Mouse (Mus musculus) erythroid progenitor cell, adult 5-6 weeks (primary cell): ENCODE data around the gene Zfyve1. TPM values are rescaled to one million over a fixed set of nuclear protein-coding genes. Genes with fewer than 3 reads are reported as not detected.

Experiments
- ATAC-seq: replicated peaks from 2 replicates; pipeline ENCODE4 v1.8.0; 2016; ENCODE audit warnings: moderate number of reproducible peaks, mild to moderate bottlenecking, moderate TSS enrichment, inconsistent platforms; ENCODE audit not compliant: poor library complexity, low FRiP score, severe bottlenecking
- total RNA-seq, 2 experiments: library from RNA; stranded (forward) in 1 of 2; stranded (reverse) in 1 of 2; fragments of 150-400 nt in 1 of 2; fragments of 186-747, 209-891 nt in 1 of 2; gene quantifications; 2 replicates each; pipeline versions ENCODE4 v1.2.3 to v1.2.4; 2015 to 2017; ENCODE audit warnings: low replicate concordance in 2 of 2

Gene Zfyve1
- total RNA-seq, 2 experiments from 2014 or later = 13.0 to 42.1 TPM

DNA sequence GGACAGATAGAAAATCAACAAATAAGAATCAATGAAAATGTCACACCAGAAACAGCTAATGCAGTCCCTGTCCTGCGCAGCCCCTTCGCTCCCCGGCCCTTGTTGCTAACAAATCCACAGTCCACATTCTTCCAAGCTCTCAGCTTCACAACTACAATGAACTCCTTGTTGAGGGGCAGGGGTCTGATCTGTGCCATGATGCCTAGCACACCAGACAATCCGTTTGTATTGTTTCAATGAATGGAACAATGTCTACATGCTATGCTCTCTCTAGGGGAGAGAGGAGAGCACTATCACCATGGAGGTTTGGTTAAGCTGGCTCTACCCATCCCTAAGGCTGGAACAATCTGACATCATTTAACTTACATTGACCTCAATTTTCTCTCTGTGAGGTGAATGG lies 14.3 kb downstream of the Zfyve1 start:
- ATAC-seq = no peak

DNA sequence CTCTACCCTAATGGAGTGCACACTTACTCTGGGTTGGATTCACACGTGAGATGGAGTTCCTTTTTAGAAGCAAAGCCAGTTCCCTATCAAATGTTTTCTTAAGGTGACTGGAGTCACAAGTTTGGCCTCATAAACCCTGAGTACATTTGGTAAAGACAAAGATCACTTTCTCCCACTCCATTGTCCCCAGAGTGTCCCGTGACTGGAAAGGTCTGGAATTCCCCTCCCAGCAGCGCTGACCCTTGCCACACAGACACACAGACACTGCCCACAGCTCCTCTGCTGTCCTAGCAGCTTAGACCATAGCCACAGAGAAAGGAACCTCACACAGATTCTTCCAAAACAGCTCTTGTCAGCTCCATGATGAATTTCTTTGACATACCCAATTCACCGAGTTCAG lies 14.9 kb downstream of the Zfyve1 start:
- no peak for ATAC-seq

DNA sequence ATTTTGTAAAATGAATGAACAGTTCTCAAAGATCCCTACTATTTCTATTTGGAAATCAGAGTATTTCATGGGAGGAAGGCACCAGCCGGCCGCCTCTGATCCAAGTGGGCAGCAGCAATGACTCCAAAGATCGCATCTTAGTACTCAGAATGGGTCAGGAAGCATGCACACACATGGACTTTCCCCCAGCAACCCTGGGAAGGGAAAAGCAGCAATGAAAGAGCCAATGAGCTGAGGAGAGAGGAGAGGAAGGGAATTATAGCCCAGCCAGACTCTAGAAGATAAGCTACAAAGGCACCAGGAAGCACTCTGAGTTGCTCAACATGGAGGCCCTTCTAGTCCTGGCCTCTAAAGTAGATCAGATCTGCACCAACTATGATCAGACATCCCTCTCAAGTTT lies 16.7 kb downstream of the Zfyve1 start:
- no peak for ATAC-seq

DNA sequence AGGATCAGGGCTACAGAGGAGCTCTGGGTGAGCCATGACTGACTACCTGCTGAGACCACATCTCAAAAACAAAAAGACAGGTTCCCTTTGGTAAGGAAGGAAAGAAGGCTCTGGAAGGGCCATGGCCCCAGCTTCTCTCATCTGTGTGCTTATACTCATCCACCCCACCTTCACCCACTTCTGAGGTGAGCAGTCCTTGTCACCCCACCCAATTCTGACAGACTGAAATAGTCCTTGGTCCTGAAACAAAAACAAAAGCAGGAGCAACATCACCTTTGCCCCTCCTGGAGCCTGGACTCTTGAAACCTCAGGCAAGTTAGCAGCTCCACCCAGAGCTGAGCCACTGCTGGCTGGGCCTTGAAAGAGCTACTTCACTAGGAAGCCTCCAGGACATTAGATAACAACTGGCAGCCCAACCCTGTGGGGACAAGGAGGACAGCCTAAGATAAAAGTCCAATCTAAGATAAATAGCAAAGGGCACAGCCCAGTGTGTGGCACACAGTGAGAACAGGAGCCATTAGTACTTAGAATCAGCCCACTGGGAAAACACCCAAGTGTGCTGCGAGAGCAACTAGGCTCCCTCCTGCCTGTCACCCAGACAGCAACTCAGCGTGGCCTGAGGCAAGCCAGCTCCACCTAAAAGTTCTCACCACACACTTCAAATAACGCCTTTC lies 18.0 kb downstream of the Zfyve1 start:
- ATAC-seq = peak; percentile 94

DNA sequence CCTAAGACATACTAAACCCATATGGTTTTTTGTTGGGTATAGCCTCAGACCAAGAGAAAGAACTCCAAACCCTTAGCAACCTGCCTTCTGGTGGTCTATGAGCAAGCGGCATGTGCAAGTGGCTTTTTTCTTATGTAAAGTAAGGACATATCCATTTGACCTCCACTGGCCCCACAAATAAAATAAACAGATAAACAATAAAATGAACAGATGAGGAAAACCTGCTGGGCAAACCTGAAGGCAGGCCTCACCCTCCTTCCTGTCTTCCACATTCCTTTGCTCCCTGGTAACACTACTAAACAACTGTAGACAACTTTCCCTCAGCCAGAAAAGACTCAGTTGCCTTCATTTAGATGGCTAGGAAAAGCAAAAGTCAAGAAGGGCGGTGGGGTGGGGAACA lies 18.7 kb downstream of the Zfyve1 start:
- ATAC-seq = no peak

DNA sequence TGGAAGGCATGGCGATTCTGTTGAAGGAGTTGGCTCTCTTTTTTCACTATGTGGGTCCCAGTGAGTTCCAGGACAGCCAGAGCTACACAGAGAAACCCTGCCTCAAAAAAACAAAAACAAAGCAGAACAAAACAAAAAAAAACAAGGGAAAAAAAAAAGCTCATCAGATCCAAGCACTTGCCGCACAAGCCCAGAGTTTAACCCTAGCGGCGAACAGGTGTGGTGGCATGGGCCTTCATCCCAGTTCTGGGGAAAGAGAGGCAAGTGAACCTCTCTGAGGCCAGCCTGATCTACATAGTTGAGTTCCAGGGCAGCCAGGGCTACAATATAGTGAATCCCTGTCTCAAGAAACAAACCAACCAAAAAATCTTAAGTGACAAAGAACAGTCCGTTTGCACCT lies 19.6 kb downstream of the Zfyve1 start:
- ATAC-seq = no peak

DNA sequence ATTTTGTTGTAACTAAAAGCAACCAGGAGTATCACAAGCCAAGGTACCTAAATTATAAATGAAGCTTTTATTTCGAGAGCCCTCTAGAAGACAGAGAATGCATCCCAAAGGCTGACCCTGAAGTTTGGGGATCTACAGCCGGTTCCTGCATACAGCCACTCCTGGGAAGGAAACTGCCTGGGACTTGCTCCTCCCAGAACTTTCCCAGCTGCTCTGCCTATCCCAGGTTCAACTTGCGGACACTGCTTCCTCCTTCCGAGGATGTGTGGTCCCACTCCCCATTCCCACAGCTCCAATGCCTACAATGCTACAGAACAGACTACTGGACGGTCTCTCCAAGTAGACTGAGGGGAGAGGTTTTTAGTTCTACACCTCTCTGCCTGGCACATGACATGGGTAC lies 24.3 kb downstream of the Zfyve1 start:
- ATAC-seq = no peak

DNA sequence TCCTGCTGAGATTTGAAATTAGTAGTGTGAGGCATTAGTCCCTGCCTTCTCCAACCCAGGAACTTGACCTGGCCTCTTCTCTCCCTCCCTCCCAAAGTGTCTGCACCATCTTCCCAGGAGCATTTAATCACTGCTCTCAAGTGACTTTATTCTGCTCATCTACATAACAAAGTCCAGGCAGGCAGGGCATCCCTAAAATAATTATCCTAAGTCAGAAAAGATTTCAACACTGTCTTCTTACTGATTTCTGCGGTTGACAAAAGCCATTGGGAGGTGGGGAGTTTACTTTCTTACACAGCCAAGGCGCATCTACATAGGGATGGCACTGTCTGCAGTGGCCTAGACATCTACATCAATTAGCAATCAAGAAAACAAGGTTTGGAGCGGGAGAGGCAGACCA lies 27.2 kb downstream of the Zfyve1 start:
- no peak for ATAC-seq

DNA sequence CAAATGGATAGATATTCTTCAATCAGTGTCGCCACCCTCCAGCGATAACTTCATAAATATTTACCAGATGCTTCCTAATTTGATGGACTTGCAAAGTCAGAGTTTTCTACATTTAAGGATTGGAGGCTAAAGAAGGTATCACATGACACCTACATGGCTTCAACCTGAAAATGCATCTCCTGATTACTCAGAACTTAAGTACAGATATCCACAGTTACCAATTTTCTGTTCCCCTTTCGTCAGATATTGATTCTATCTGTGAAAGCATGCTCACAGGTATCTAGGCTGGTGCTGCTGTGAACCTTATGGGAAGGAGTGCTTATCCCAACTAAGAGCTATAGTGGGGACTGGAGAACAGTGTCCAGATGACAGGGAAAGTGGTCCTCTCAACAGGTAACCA lies 34.4 kb downstream of the Zfyve1 start:
- no peak for ATAC-seq

DNA sequence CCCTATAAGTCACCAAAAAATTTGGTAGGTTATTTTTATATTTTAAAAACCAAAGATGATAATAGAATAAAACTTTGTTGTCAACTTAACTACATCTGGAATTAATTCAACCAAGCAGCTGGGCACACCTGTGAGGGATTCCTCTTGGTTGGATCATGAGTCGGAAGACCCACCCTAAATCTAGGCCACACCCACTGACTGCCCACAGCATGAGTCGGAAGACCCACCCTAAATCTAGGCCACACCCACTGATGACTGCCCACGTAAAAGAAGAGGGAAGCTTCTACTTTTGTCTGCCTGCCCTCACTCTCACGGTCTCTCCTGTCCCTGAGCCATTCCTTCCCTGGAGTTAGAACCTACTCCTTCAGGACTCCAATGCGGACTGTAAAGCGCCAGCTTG lies 36.8 kb downstream of the Zfyve1 start:
- ATAC-seq = no peak

DNA sequence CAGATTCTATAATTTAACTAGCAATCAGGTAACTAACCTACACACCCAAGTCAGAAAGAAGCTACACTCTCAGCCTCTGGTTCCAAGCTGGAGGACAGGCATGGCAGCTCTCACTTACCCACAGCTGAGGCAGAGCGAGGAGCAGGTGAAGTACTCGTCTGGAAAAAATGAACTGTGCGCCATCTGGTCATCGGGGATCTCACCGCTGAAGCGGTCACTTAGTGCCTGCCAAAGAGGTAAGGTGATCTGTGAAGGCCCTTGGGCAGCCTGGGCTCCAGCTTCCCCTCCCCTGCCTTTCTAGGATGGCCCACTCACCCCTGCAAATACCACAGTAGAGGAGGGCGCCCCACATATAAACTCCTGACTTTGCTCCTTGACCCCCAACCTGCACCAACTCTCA lies 38.5 kb downstream of the Zfyve1 start:
- ATAC-seq = no peak

DNA sequence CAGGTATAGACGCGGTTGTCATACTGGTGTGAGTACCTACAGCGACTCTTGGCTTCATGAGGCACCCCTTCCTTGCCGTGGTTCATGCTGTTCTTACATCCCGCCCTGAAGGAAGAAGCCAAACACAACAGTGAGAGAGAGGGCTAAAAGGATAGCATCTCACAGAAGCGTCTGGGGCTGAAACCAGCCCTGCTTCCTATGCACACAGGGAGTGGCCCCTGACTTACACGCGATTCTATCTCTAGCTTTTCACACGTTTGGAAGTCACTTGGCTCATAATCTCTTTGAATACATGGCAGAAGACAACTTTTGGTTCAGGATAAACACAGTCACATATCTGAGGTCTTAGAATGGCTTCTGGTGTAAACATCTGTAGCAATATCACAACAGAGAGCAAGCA lies 41.4 kb downstream of the Zfyve1 start:
- no peak for ATAC-seq

DNA sequence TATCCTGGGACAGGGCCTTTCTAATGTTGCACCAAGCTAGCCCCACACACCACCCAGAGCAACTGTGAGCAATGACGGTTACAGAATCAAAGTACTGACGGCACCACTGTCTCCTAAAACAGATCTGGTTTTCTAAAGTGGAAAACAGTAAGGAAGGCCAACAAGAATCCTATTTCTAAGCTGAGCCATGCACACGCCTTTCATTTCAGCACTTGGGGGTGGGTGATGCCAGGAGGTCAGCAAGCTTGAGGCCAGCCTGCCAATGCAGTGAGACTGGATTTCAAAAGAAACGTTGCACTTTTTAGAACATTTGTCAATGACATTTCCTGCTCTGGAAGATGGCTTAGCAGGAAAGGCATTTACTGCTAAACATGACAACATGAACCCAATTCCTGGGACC lies 43.2 kb downstream of the Zfyve1 start:
- ATAC-seq = no peak

DNA sequence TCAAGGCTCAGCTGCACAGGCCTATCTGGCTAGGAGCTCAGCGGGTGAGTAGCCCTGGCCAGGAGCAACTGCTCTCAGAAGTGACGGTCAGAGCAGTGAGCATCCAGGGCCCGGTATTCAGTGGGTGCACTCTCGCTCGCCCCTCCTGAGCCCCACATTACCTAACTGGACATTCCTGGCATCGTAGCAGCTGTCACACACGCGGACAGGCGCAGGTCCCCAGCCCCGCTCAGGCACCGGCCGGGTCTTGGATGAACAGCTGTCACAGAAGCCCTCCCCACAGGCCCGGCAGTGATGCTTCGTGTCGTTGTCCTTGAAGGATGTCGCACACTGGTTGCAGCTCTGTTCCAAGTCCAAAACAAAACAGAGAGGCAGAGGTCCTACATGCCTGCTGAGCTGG lies 45.7 kb downstream of the Zfyve1 start:
- ATAC-seq = no peak

DNA sequence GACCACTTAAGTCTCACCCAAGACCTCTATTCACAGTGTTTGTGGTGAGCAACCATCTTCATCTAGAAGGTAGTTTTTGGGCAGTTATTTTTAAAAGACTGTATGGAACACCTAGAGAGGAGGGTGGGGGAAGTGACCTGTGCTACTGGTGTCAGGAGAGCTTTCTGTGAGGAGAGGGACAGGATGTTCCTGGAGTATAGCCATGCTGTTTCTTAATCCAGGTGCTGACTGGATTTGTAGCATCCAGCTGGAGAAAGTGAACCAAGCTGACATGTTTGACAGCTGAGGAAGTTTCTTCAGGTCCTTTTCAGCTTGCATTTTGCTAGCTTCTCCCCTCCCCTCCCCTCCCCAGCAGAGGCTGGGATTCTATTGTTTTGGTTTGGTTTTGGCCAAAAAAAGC lies 52.2 kb downstream of the Zfyve1 start:
- no peak for ATAC-seq

DNA sequence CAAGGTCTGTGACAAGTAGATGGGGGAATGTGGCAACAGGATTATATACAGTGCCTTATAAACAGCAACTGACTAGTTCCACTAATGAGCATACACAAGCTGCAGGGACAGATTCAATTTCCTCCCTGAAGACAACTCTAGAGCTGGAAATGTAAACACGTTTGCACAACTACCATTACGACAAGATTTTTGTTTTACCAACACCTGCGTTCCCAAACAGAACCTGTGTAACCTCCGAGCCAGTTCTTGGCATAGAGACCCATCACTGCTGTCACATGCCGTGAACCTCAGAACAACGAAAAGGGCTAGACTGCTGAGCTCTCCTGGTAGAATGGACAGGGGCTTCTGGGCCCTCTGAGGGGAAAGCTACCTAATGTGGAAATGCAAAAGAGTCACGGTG lies 53.0 kb downstream of the Zfyve1 start:
- ATAC-seq = no peak

DNA sequence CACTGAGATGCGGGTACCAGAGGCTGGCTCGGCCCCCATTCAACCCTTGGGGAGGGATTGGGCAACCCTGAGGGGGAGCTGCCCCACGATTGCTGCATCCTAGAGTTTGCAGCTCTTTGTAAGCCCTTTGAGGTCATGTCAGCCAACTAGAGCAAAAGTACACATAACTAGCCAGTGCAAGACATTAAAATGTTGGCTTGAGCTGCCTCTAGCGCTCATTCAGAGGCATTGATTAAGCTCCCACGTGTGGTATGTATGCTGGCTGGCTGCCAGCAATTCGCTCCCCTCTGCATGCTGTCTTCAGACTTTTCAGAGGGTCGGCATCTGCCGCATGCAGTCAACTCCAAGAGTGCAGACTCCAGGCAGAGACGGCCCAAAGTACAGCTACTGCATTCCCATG lies 61.0 kb downstream of the Zfyve1 start:
- no peak for ATAC-seq

DNA sequence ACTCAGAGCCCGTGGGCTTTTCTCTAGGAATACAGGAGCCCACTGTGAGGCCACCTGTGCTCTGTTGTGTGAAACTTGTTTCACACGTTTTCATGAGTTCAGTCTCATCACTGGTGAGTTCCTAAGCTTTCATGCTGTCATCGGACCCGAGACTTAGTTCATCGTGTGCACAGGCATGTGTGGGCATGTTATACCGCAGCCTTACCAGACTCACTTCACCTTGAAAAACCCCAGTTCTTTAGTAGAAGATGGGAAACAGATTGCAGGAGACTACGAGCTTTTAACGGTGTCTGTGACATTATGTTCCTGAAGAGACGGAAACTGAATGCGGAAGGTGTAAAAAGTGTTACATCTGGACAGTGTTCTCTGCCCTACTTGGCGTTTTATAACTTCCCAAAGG lies 61.6 kb downstream of the Zfyve1 start:
- ATAC-seq = no peak

DNA sequence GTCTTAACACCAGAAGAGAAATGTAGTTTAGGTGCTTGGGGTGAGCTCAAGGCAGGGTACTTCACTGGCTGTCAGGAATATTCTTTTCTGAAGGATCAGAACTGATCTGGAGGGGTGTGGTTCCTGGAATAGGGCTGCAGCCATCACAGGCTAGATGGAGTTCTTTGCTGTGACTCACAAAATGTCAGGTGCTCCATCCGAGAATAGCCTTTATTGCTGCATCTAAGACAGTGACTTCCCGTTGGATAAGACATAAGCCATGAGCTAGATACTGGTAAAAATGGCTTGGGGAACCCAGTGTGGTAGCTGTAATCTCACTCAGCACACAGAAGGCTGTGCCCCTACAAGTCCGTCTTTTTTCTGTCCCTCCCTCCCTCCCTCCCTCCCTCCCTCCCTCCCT lies 62.8 kb downstream of the Zfyve1 start:
- ATAC-seq = no peak

DNA sequence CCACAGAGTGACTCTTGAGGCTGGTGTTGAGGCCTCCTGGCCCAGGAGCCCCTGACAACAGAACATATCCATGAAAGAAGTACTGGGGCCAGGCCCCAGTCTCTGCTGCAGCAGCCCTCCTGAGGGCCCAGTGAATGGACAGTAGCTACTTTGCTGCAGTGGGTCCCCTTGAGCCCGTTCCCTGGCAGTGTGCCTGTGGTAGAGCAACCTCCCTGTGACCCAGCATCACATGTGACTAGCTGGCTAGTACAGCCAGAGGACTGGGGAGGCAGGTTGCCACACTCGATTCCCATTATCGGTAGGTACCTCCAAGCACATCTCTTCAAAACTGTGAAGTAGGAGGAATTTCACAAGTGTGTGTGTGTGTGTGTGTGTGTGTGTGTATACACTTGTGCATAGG lies 64.1 kb downstream of the Zfyve1 start:
- no peak for ATAC-seq

DNA sequence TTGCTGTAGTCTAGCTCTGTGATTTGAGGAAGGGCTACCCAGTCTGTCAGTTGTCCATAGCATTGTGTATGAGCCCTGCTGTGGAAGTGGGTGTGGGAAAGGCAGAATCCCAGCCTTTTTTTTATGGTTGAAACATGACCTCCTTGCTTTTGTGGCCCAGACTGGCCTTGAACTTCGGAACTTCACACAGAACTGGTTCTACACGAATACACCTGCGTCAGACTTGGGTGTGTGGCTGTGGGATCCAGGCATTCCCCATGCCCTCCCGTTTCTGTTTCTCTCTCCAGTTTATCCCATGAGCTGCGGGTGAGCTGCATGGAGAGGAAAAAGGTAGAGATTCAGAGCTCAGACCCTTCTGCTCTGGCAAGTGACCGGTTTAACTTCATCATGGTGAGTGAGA lies 65.0 kb downstream of the Zfyve1 start:
- no peak for ATAC-seq

DNA sequence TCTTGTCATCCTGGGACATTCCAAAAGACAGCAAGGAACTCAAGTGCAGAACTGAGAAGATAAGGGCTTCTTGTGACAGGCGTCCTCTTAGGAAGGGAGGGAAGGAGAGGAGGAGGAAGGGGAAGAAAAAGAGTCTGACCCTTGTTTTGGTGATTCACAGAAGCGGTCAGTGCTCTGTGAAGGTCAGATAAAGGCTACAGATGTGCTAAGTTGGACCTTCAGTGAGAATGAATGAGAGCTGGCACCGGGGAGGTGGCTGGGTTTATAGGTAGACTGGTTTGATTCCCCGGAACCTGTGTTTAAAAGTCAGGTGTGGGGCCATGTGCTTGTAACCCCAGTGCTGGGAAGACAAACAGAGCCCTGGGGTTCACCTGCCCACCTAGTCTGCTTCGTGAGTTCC lies 68.4 kb downstream of the Zfyve1 start:
- no peak for ATAC-seq

DNA sequence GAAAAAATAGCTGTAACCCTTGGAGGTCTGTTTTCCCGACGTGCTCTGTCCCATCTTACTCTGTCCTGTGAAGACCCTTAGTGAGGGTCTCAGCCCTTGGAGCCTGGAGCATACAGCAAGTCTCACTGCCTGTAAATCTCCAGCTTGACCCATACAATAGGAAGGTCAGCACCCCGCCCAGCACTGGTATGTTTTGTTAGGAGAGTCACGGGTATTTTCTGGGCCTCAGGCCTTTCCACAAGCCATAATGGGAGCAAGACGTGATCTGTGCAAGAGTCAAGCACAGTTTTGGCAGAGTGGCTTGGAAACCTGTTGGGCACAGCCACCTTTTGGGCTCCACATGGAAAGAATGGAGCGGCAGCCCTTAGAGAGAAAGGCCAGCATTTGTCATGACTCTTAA lies 69.2 kb downstream of the Zfyve1 start:
- ATAC-seq = no peak
